Mouse (Mus musculus) cortical plate, adult 2 months (tissue): Measurements from ENCODE around the gene Amer2.

ENCODE experiments used
- CTCF ChIP-seq: fragments of 200-500 bp; IDR thresholded peaks from 2 replicates; pipeline ENCODE4 v1.5.1; 2011; ENCODE audit warnings: mild to moderate bottlenecking, control low read depth, low read length; ENCODE audit not compliant: insufficient read depth; ENCODE audit errors: extremely low read depth
- POLR2A ChIP-seq: fragments of 200-500 bp; IDR thresholded peaks from 2 replicates; pipeline ENCODE4 v1.6.1; 2011; ENCODE audit warnings: mild to moderate bottlenecking, low read length, control low read depth; ENCODE audit not compliant: insufficient read depth; ENCODE audit errors: extremely low read depth

GRCm38 (mm10) chr14:60435515-60435914, 62.5 kb downstream of the Amer2 start:
- TF ChIP-seq CTCF (peak; percentile 42), POLR2A (no peak)
